Comparison of ENCODE assay signal across 31 mouse cellular contexts in genomic region chr16:45624791-45625190, GRCm38 (mm10). TPM values are rescaled to one million over a fixed set of nuclear protein-coding genes. Genes with fewer than 3 reads are reported as not detected.
DNase-seq lines count a peak whose midpoint lies in the region; ATAC-seq lines count a peak whose summit lies in the region.
"Had no signal": no experiment of that assay in that cellular context is flagged by ENCODE, and none has a peak within 500 bp of the region (broad histone marks: within the 10 kb centered on the region; RNA-seq: fewer than 3 reads in every experiment).

No protein-coding gene starts in this region.

- H3K36me3 ChIP-seq in megakaryocyte, embryonic 14.5 days (replicated peaks; ENCODE audit: low read length), result peaks cover 33% of the 10 kb centered on the region
- H3K36me3 ChIP-seq: embryonic facial prominence, embryonic 12.5 days; kidney, embryonic 15.5 days; limb, embryonic 10.5 days; limb, embryonic 15.5 days; midbrain, embryonic 12.5 days had no signal

- H3K27me3 ChIP-seq in megakaryocyte, embryonic 14.5 days (replicated peaks), result no peaks in the 10 kb centered on the region
- H3K27me3 ChIP-seq: embryonic facial prominence, embryonic 12.5 days; kidney, embryonic 15.5 days; limb, embryonic 15.5 days; midbrain, embryonic 12.5 days had no signal

- peaks cover 88% of the 10 kb centered on the region for H3K4me1 ChIP-seq in megakaryocyte, embryonic 14.5 days
- H3K4me1 ChIP-seq: embryonic facial prominence, embryonic 12.5 days; kidney, embryonic 15.5 days; limb, embryonic 10.5 days; limb, embryonic 15.5 days; midbrain, embryonic 12.5 days had no signal

- no peaks in the 10 kb centered on the region for H3K9me3 ChIP-seq in megakaryocyte, embryonic 14.5 days
- H3K9me3 ChIP-seq: embryonic facial prominence, embryonic 12.5 days; kidney, embryonic 15.5 days; limb, embryonic 10.5 days; limb, embryonic 15.5 days; midbrain, embryonic 12.5 days had no signal

- peak overlapping the region; percentile 76 for H3K4me3 ChIP-seq in megakaryocyte, embryonic 14.5 days (replicated peaks)
- H3K4me3 ChIP-seq: embryonic facial prominence, embryonic 12.5 days; heart, adult 2 months; kidney, embryonic 15.5 days; limb, embryonic 10.5 days; limb, embryonic 15.5 days; midbrain, embryonic 12.5 days had no signal

- peak; percentile 24 for DNase-seq in CD4-positive, CD25-positive, alpha-beta regulatory T cell, adult 2 months (ENCODE audit: low read depth, low spot score)
- DNase-seq in layer of hippocampus, postnatal 14 days (ENCODE audit: low spot score in 2 of 2), result no peak
- no peak for DNase-seq in cerebellum, adult 11 months
- DNase-seq: adrenal gland, postnatal 10 days; cerebellum, adult 9-10 months; cerebellum, postnatal 36 days; embryo, embryonic 11 days; gastrocnemius, postnatal 36 days; heart, adult 2 months; heart, postnatal 36 days; kidney, adult 18-20 months; kidney, postnatal 4 days; layer of hippocampus, postnatal 36 days; lung, embryonic 14.5 days; lung, postnatal 14 days; retina, postnatal 1 day; right cerebral cortex, postnatal 14 days had no signal

- ATAC-seq in megakaryocyte, adult 5-6 weeks (ENCODE audit: poor library complexity, severe bottlenecking), result no peak
- peak; percentile 41 for ATAC-seq in common myeloid progenitor, adult 5-6 weeks (replicated peaks; ENCODE audit: low read depth, poor library complexity, severe bottlenecking)
- ATAC-seq: forebrain, embryonic 14.5 days had no signal

RNA-seq across cellular contexts. Expression of gene Gcsam, which starts 14.6 kb away (rescaled TPM):
- 1.9 TPM in 1 of 2 replicates, not detected in the other for polyA plus RNA-seq in megakaryocyte, embryonic 14.5 days (2012; ENCODE audit: insufficient read depth, low replicate concordance)
- total RNA-seq in megakaryocyte, adult 5-6 weeks (2015), result not detected in 2 replicates
- total RNA-seq in megakaryocyte, adult 5-6 weeks (2017), result not detected in 2 replicates
- total RNA-seq in common myeloid progenitor, adult 5-6 weeks (2017), result 1.2 and 1.7 TPM in 2 replicates
- not detected for total RNA-seq in layer of hippocampus, postnatal 14 days (2021)
- total RNA-seq: layer of hippocampus, adult 8-10 months; layer of hippocampus, postnatal 36 days; left cerebral cortex, postnatal 10 days had no signal
- polyA plus RNA-seq: forebrain, embryonic 14.5 days; limb, embryonic 10.5 days; neural tube, embryonic 14.5 days had no signal

RNA-seq across cellular contexts. Expression of gene BC016579, which starts 29.1 kb away (rescaled TPM):
- polyA plus RNA-seq in megakaryocyte, embryonic 14.5 days (2012; ENCODE audit: insufficient read depth, low replicate concordance), result 0.83 and 2.1 TPM in 2 replicates
- 0.71 and 0.98 TPM in 2 replicates for total RNA-seq in megakaryocyte, adult 5-6 weeks (2015)
- total RNA-seq in megakaryocyte, adult 5-6 weeks (2017), result 0.07 TPM in 1 of 2 replicates, not detected in the other
- total RNA-seq in common myeloid progenitor, adult 5-6 weeks (2017), result 0.29 and 1.2 TPM in 2 replicates
- not detected for total RNA-seq in layer of hippocampus, postnatal 14 days (2021)
- total RNA-seq: gastrocnemius, postnatal 36 days; heart, adult 2 months; heart, postnatal 36 days had no signal
- polyA plus RNA-seq: embryonic facial prominence, embryonic 12.5 days; forebrain, embryonic 14.5 days; heart, adult 2 months; hindbrain, embryonic 14.5 days; limb, embryonic 10.5 days; testis, adult 2 months had no signal
